Mouse (Mus musculus) limb, embryonic 14.5 days (tissue): ENCODE measurements around the gene Pecam1. TPM values are rescaled to one million over a fixed set of nuclear protein-coding genes. Genes with fewer than 3 reads are reported as not detected.

Source experiments
- ATAC-seq: fragments of 200-750 bp; cut with Nextera tagmentation; 2 replicates; pipeline ENCODE4 v1.8.0; 2017; ENCODE audit warnings: low read depth, moderate number of reproducible peaks, moderate TSS enrichment; ENCODE audit not compliant: low FRiP score
- DNase-seq: peaks from one replicate; pipeline ENCODE4 v3.0.0-alpha.2; 2015; ENCODE audit warnings: low spot score
- H3K27ac ChIP-seq: fragments of 300-500 bp; sonication (generic); replicated peaks from 2 replicates; pipeline ENCODE4 v1.5.1; 2014; ENCODE audit warnings: low read depth, mild to moderate bottlenecking, low read length, moderate library complexity, mixed read lengths
- H3K27me3 ChIP-seq: fragments of 300-500 bp; sonication (generic); 2 replicates; pipeline ENCODE4 v1.6.1; 2014; ENCODE audit warnings: low read length, mixed read lengths; ENCODE audit not compliant: control insufficient read depth, insufficient read depth
- H3K36me3 ChIP-seq: fragments of 300-500 bp; sonication (generic); 2 replicates; pipeline ENCODE4 v1.6.1; 2014; ENCODE audit warnings: mild to moderate bottlenecking, low read length, moderate library complexity, mixed read lengths; ENCODE audit not compliant: control insufficient read depth, insufficient read depth
- H3K4me1 ChIP-seq: fragments of 300-500 bp; sonication (generic); 2 replicates; pipeline ENCODE4 v1.6.1; 2014; ENCODE audit warnings: antibody characterized with exemption, low read length, mixed read lengths; ENCODE audit not compliant: control insufficient read depth, insufficient read depth
- H3K4me2 ChIP-seq: fragments of 300-500 bp; sonication (generic); replicated peaks from 2 replicates; pipeline ENCODE4 v1.6.1; 2014; ENCODE audit warnings: low read depth, mild to moderate bottlenecking, low read length, moderate library complexity; ENCODE audit not compliant: severe bottlenecking
- H3K4me3 ChIP-seq: fragments of 300-500 bp; sonication (generic); replicated peaks from 2 replicates; pipeline ENCODE4 v1.5.1; 2014; ENCODE audit warnings: low read length
- H3K9ac ChIP-seq: fragments of 300-500 bp; sonication (generic); 2 replicates; pipeline ENCODE4 v1.6.1; 2014; ENCODE audit warnings: mild to moderate bottlenecking, low read depth, low read length, moderate library complexity; ENCODE audit not compliant: severe bottlenecking
- H3K9me3 ChIP-seq: fragments of 300-500 bp; sonication (generic); 2 replicates; pipeline ENCODE4 v1.6.1; 2016; ENCODE audit warnings: low read length; ENCODE audit not compliant: control insufficient read depth
- POLR2A ChIP-seq: fragments of 200-500 bp; IDR thresholded peaks from 2 replicates; pipeline ENCODE4 v1.8.0; 2012; ENCODE audit warnings: inconsistent platforms, mild to moderate bottlenecking, moderate library complexity, borderline replicate concordance; ENCODE audit not compliant: insufficient read depth, insufficient read length; ENCODE audit errors: extremely low read depth
- WGBS: fragments of 180-500 bp; shearing (Covaris S2); extraction: QIAGEN DNeasy Blood & Tissue Kit; methylation state at CpG from one replicate; pipeline ENCODE4 v1.1.7; 2014; 5-methylcytosine and 5-hydroxymethylcytosine counted together
- polyA plus RNA-seq, 2 experiments: library from polyadenylated mRNA; depleted of rRNA in 1 of 2; stranded (reverse) in 1 of 2; unstranded in 1 of 2; fragments of >200 nt; fragmentation: Nextera tagmentation in 1 of 2; extraction: Ambion mirVana in 1 of 2; gene quantifications; 2 replicates each; pipeline versions ENCODE4 v1.2.1 to v1.2.3; 2012 to 2014

Pecam1 gene
- polyA plus RNA-seq, 2 experiments: 39.0 to 44.2 TPM

DNA sequence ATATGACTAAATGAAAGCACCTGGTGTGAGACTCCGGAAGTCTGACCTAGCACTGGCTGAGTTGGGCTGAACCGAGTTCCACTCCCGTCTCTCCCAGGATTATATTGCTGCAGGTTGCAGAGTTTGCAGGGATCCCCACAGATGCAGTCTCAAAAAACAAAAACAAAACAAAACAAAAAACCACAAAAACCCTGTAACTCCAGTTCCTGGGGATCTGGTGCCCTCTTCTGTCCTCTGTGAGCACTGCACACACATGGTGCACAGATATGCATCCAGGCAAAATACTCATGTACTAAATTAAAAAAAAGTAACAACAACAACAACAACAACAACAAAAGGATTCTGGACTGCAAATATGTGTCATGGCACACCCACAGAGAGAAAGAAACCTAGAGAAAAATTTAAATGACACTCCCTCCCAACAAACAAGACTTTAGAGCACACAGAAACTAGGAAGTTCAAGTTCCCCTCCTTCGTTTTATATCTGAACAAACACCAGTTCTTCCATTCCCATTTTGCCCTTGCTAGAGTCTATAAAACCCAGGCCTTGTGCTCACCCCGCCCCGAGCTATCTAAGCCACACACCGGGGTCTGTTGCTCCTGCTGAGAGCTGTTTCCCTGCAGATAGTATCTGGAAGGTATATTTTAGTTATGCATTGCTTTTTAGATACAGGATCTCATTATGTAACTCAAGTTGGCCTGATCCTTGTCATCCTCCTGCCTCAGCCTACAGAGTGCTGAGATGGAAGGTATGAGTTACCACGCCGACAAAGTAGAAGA, 20.0 kb upstream of the Pecam1 start:
- H3K9ac ChIP-seq: no peak overlapping the region
- no peak for TF ChIP-seq POLR2A
- H3K4me3 ChIP-seq: no peak overlapping the region
- WGBS: 95% methylated on average over 9 of the region's 9 CpGs
- ATAC-seq (no peak), DNase-seq (no peak)
- no peaks in the 10 kb centered on the region for H3K4me1 ChIP-seq
- no peak overlapping the region for H3K27ac ChIP-seq
- H3K27me3 ChIP-seq: no peaks in the 10 kb centered on the region
- H3K36me3 ChIP-seq: peaks cover 87% of the 10 kb centered on the region
- no peak overlapping the region for H3K4me2 ChIP-seq
- peaks cover 9% of the 10 kb centered on the region; the same call in 1 of the 2 replicates for H3K9me3 ChIP-seq

DNA sequence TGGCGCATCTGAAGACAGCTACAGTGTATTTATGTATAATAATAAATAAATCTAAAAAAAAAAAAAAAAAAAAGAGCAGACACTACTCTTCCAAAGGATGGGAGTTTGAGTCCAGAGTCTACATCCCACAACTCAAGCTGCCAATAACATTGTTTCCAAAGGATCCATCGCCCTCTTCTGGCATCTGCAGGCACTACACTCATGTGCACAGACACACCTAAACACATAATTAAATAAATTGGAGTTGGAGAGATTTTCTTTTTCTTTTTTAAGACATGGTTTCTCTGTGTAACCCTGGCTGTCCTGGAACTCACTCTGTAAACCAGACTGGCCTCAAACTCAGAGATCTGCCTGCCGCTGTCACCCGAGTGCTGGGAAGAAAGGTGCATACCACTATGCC, 17.1 kb upstream of the Pecam1 start:
- H3K4me3 ChIP-seq: no peak overlapping the region
- no peak for ATAC-seq
- H3K9me3 ChIP-seq: peaks cover 9% of the 10 kb centered on the region; the same call in 1 of the 2 replicates
- no peak overlapping the region for H3K27ac ChIP-seq
- H3K9ac ChIP-seq: no peak overlapping the region
- DNase-seq: no peak
- H3K4me2 ChIP-seq: no peak overlapping the region
- peaks cover 65% of the 10 kb centered on the region for H3K36me3 ChIP-seq
- no peaks in the 10 kb centered on the region for H3K27me3 ChIP-seq
- peaks cover 4% of the 10 kb centered on the region; the same call in 1 of the 2 replicates for H3K4me1 ChIP-seq
- TF ChIP-seq POLR2A: no peak
- WGBS: 96% methylated on average over 4 of the region's 4 CpGs

DNA sequence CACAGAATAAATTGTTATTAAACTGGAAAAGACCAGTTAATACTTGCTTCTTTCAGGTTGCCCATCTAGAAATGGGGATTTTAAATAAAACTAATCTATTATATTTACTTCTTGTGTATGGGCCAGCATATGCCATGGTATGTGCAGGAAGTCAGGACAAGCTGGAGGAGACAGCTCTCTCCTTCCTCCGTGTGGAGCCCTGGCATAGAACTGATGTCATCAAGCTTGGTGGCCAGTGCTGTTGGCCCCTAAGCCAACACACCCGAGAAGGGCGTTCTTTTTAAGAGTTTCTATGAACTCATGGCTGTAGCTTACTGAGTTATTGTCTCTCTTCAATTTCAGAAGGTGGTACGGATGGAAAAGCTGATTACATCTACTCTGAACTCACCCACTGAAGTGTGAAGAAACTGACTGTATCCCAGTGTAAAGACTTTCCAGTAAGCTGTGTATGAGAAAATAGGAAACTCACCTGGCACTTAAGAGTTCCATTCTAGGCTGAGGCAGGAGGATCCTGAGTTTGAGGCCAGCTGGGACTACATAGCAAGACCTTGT, 16.3 kb upstream of the Pecam1 start:
- H3K4me1 ChIP-seq: peaks cover 4% of the 10 kb centered on the region; the same call in 1 of the 2 replicates
- peaks cover 9% of the 10 kb centered on the region; the same call in 1 of the 2 replicates for H3K9me3 ChIP-seq
- WGBS: 95% methylated on average over 4 of the region's 4 CpGs
- DNase-seq (no peak), ATAC-seq (no peak)
- H3K4me3 ChIP-seq: no peak overlapping the region
- no peak overlapping the region for H3K4me2 ChIP-seq
- no peaks in the 10 kb centered on the region for H3K27me3 ChIP-seq
- H3K27ac ChIP-seq: no peak overlapping the region
- no peak for TF ChIP-seq POLR2A
- no peak overlapping the region for H3K9ac ChIP-seq
- H3K36me3 ChIP-seq: peaks cover 61% of the 10 kb centered on the region

DNA sequence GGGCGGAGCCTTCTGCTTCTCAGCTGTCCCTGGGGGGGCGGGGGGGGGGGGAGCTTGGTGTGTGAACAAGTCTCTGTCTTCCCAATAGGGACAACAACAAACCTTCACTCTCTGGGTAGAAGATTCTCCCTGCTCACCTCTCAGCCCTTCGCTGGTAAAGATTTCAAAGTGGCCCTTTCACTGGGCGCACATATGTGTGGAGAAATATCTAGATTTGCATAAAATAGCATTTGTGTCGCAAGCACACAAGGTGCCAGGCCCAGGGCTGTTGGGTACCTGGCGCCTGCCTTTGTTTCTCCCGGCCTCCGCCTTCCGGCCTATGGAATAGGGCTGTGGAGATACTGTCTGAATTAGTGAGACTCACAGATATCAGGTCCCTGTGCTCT, 12.4 kb upstream of the Pecam1 start:
- Histone ChIP-seq H3K27me3 (no peaks in the 10 kb centered on the region), H3K9me3 (peaks cover 3% of the 10 kb centered on the region; the same call in 1 of the 2 replicates), H3K27ac (peak overlapping the region; percentile 38; the same call in 1 of the 2 replicates), H3K9ac (no peak overlapping the region), H3K4me2 (no peak overlapping the region), H3K36me3 (peaks cover 30% of the 10 kb centered on the region), H3K4me3 (no peak overlapping the region), H3K4me1 (peaks cover 4% of the 10 kb centered on the region; the same call in 1 of the 2 replicates)
- 74% methylated on average over 9 of the region's 9 CpGs for WGBS
- DNase-seq (no peak), ATAC-seq (0 out of 2 replicates have a peak, but pooled peaks have one; percentile 13)
- no peak for TF ChIP-seq POLR2A

DNA sequence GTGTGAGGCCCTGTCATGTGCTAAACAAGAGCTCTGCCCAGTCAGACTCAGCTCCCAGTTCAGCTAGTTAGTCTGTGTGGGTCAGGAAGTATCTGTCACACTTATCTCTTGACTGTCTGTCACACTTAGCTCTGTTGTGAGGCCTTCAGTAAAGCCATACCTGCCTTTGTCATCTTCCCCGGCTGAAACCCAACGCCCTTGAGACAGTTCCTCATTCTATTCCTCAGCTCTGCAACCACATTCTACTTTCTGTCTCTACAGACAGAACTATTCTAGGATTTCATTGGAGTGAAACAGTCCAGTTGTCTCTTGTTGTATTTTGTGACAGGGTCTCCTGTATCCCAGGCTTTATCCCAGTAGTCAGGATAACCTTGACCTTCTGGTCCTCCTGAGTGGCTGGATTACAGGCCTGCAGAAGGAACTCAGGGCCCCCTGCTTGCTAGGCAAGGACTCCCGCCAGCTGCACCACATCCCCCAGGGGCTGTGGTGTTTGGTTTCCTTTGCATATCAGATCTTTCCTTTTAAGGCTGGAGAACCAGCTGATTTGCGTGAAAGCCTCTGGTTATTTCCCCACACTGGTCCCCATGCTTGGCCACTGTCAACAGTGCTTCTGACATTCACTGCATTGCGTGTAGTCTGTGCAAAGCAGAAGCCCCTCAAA, 11.8 kb upstream of the Pecam1 start:
- Histone ChIP-seq H3K27me3 (no peaks in the 10 kb centered on the region), H3K4me2 (no peak overlapping the region), H3K4me1 (peaks cover 4% of the 10 kb centered on the region; the same call in 1 of the 2 replicates), H3K4me3 (no peak overlapping the region), H3K9me3 (no peaks in the 10 kb centered on the region), H3K9ac (no peak overlapping the region), H3K36me3 (peaks cover 25% of the 10 kb centered on the region), H3K27ac (peak overlapping the region; percentile 38; the same call in 1 of the 2 replicates)
- ATAC-seq (peak; percentile 84), DNase-seq (peak; percentile 68)
- 29% methylated on average over 5 of the region's 5 CpGs for WGBS
- TF ChIP-seq POLR2A: no peak
